Mouse (Mus musculus) limb, embryonic 15.5 days (tissue): ENCODE measurements around the gene Zfp689. TPM values are rescaled to one million over a fixed set of nuclear protein-coding genes. Genes with fewer than 3 reads are reported as not detected.
"Not testable (repeated sequence)": the region's sequence is repeated elsewhere in the genome, so short reads cannot be mapped to it uniquely, and the experiment has no call there.

ENCODE experiments used
- ATAC-seq: fragments of 200-750 bp; cut with Nextera tagmentation; 2 replicates; pipeline ENCODE4 v1.8.0; 2017; ENCODE audit warnings: low read depth, moderate TSS enrichment; ENCODE audit not compliant: insufficient number of reproducible peaks, low FRiP score, low TSS enrichment
- H3K27ac ChIP-seq: fragments of 300-500 bp; sonication (generic); 2 replicates; pipeline ENCODE4 v1.5.1; 2015; ENCODE audit warnings: moderate library complexity, mild to moderate bottlenecking, inconsistent platforms
- H3K27me3 ChIP-seq: fragments of 300-500 bp; sonication (generic); 2 replicates; pipeline ENCODE4 v1.6.1; 2015; ENCODE audit warnings: inconsistent platforms
- H3K36me3 ChIP-seq: fragments of 300-500 bp; sonication (generic); 2 replicates; pipeline ENCODE4 v1.6.1; 2015; ENCODE audit warnings: inconsistent platforms
- H3K4me1 ChIP-seq: fragments of 300-500 bp; sonication (generic); 2 replicates; pipeline ENCODE4 v1.6.1; 2015; ENCODE audit warnings: inconsistent platforms
- H3K4me2 ChIP-seq: fragments of 300-500 bp; sonication (generic); 2 replicates; pipeline ENCODE4 v1.6.1; 2015; ENCODE audit warnings: mild to moderate bottlenecking, inconsistent platforms
- H3K4me3 ChIP-seq: fragments of 300-500 bp; sonication (generic); 2 replicates; pipeline ENCODE4 v1.5.1; 2015; ENCODE audit warnings: mild to moderate bottlenecking, inconsistent platforms
- H3K9ac ChIP-seq: fragments of 300-500 bp; sonication (generic); 2 replicates; pipeline ENCODE4 v1.6.1; 2015; ENCODE audit warnings: inconsistent platforms
- H3K9me3 ChIP-seq: fragments of 300-500 bp; sonication (generic); 2 replicates; pipeline ENCODE4 v1.6.1; 2016; ENCODE audit warnings: inconsistent platforms
- WGBS: fragments of 180-500 bp; shearing (Covaris S2); methylation state at CpG from one replicate; pipeline ENCODE4 v1.1.7; 2015; 5-methylcytosine and 5-hydroxymethylcytosine counted together
- polyA plus RNA-seq: library from polyadenylated mRNA; unstranded; fragments of >200 nt; fragmentation: Nextera tagmentation; extraction: Ambion mirVana; gene quantifications from 2 replicates; pipeline ENCODE4 v1.2.1, GENCODE M21; 2015

The Zfp689 gene
- polyA plus RNA-seq, 1 experiment from 2014 or later: 9.4 TPM

- 94% methylated on average over 2 of the region's 2 CpGs for whole genome bisulfite sequencing
- not testable (repeated sequence) for ATAC-seq, H3K27me3 ChIP-seq, H3K9me3 ChIP-seq, H3K9ac ChIP-seq, H3K4me3 ChIP-seq, H3K27ac ChIP-seq, H3K4me1 ChIP-seq, H3K4me2 ChIP-seq
- H3K36me3 ChIP-seq: peaks cover 39% of the 10 kb centered on the region
These were observed 16.7 kb upstream of the Zfp689 start for GRCm38 (mm10) chr7:127465670-127466069.

GRCm38 (mm10) chr7:127465191-127465590 lies 16.2 kb upstream of the Zfp689 start:
- WGBS: 91% methylated on average over 3 of the region's 3 CpGs
- no peaks in the 10 kb centered on the region for H3K9me3 ChIP-seq
- no peak overlapping the region for H3K9ac ChIP-seq
- H3K4me3 ChIP-seq: no peak overlapping the region
- no peak for ATAC-seq
- no peak overlapping the region for H3K4me2 ChIP-seq
- H3K27me3 ChIP-seq: no peaks in the 10 kb centered on the region
- peaks cover 42% of the 10 kb centered on the region for H3K36me3 ChIP-seq
- H3K4me1 ChIP-seq: no peaks in the 10 kb centered on the region
- no peak overlapping the region for H3K27ac ChIP-seq

- ATAC-seq, H3K4me3 ChIP-seq: not testable (repeated sequence)
- peaks cover 58% of the 10 kb centered on the region for H3K36me3 ChIP-seq
These were observed 10.4 kb upstream of the Zfp689 start, which contains the start of gene Prr14 for GRCm38 (mm10) chr7:127459311-127459710. TSS of gene Prr14 (plus strand) at chr7:127459611.

GRCm38 (mm10) chr7:127458371-127459122 lies 9.6 kb upstream of the Zfp689 start:
- H3K27ac ChIP-seq, H3K4me3 ChIP-seq, H3K4me1 ChIP-seq, H3K4me2 ChIP-seq, H3K27me3 ChIP-seq, H3K9me3 ChIP-seq, H3K9ac ChIP-seq, ATAC-seq: not testable (repeated sequence)
- WGBS: 81% methylated on average over 3 of the region's 3 CpGs
- peaks cover 59% of the 10 kb centered on the region for H3K36me3 ChIP-seq

More at GRCm38 (mm10) chr7:127459311-127459710, 10.4 kb upstream of the Zfp689 start, which contains the start of gene Prr14:
- H3K27me3 ChIP-seq, H3K9me3 ChIP-seq, H3K4me2 ChIP-seq, H3K27ac ChIP-seq, H3K9ac ChIP-seq, H3K4me1 ChIP-seq: not testable (repeated sequence)
- WGBS: 95% methylated on average over 8 of the region's 8 CpGs

- no peak overlapping the region for H3K27ac ChIP-seq
- no peak overlapping the region for H3K4me3 ChIP-seq
- H3K36me3 ChIP-seq: peaks cover 59% of the 10 kb centered on the region
- no peaks in the 10 kb centered on the region for H3K27me3 ChIP-seq
- 88% methylated on average over 7 of the region's 7 CpGs for WGBS
- peaks cover 22% of the 10 kb centered on the region for H3K4me1 ChIP-seq
- H3K4me2 ChIP-seq: no peak overlapping the region
- no peak for ATAC-seq
- H3K9ac ChIP-seq: no peak overlapping the region
- no peaks in the 10 kb centered on the region for H3K9me3 ChIP-seq
These were observed 5.9 kb upstream of the Zfp689 start for GRCm38 (mm10) chr7:127454905-127455304.

- no peaks in the 10 kb centered on the region for H3K9me3 ChIP-seq
- ATAC-seq: no peak
- H3K4me2 ChIP-seq: no peak overlapping the region
- H3K27ac ChIP-seq: no peak overlapping the region
- peaks cover 29% of the 10 kb centered on the region for H3K4me1 ChIP-seq
- H3K4me3 ChIP-seq: no peak overlapping the region
- WGBS: 98% methylated on average over 2 of the region's 2 CpGs
- no peak overlapping the region for H3K9ac ChIP-seq
- H3K36me3 ChIP-seq: peaks cover 49% of the 10 kb centered on the region
- H3K27me3 ChIP-seq: no peaks in the 10 kb centered on the region
These were observed 4.1 kb upstream of the Zfp689 start for GRCm38 (mm10) chr7:127453056-127453455.

- Histone ChIP-seq H3K27ac (no peak overlapping the region), H3K27me3 (no peaks in the 10 kb centered on the region), H3K4me1 (peaks cover 36% of the 10 kb centered on the region), H3K4me3 (peak overlapping the region; percentile 89), H3K9ac (peak overlapping the region; percentile 27; the same call in 1 of the 2 replicates), H3K9me3 (no peaks in the 10 kb centered on the region), H3K4me2 (peak overlapping the region; percentile 69), H3K36me3 (peaks cover 40% of the 10 kb centered on the region)
- ATAC-seq: no peak
- WGBS: 82% methylated on average over 7 of the region's 7 CpGs
These were observed 1.0 kb upstream of the Zfp689 start for GRCm38 (mm10) chr7:127449966-127450365.

GRCm38 (mm10) chr7:127443976-127444375 lies 5.0 kb downstream of the Zfp689 start:
- WGBS: 92% methylated on average over 20 of the region's 20 CpGs
- Histone ChIP-seq H3K27me3 (no peaks in the 10 kb centered on the region), H3K27ac (no peak overlapping the region), H3K4me3 (no peak overlapping the region), H3K4me1 (peaks cover 7% of the 10 kb centered on the region; the same call in 1 of the 2 replicates), H3K9me3 (no peaks in the 10 kb centered on the region), H3K36me3 (peaks cover 51% of the 10 kb centered on the region), H3K9ac (no peak overlapping the region), H3K4me2 (no peak overlapping the region)
- ATAC-seq: no peak

GRCm38 (mm10) chr7:127437724-127438123 lies 11.2 kb downstream of the Zfp689 start:
- 0 out of 2 replicates have a peak, but pooled peaks cover 5% of the 10 kb centered on the region for H3K9me3 ChIP-seq
- 86% methylated on average over 3 of the region's 3 CpGs for WGBS
- H3K4me1 ChIP-seq: no peaks in the 10 kb centered on the region
- no peak overlapping the region for H3K4me3 ChIP-seq
- no peak overlapping the region for H3K4me2 ChIP-seq
- no peak overlapping the region for H3K9ac ChIP-seq
- H3K36me3 ChIP-seq: peaks cover 15% of the 10 kb centered on the region
- H3K27ac ChIP-seq: no peak overlapping the region
- no peak for ATAC-seq
- no peaks in the 10 kb centered on the region for H3K27me3 ChIP-seq

GRCm38 (mm10) chr7:127435206-127435605 lies 13.8 kb downstream of the Zfp689 start:
- no peak overlapping the region for H3K27ac ChIP-seq
- H3K4me2 ChIP-seq: no peak overlapping the region
- 0 out of 2 replicates have a peak, but pooled peaks cover 5% of the 10 kb centered on the region for H3K9me3 ChIP-seq
- 86% methylated on average over 4 of the region's 4 CpGs for WGBS
- no peak overlapping the region for H3K9ac ChIP-seq
- no peaks in the 10 kb centered on the region for H3K4me1 ChIP-seq
- no peak for ATAC-seq
- no peaks in the 10 kb centered on the region for H3K27me3 ChIP-seq
- H3K36me3 ChIP-seq: no peaks in the 10 kb centered on the region
- H3K4me3 ChIP-seq: no peak overlapping the region

GRCm38 (mm10) chr7:127426354-127426753 lies 22.6 kb downstream of the Zfp689 start:
- H3K4me2 ChIP-seq: no peak overlapping the region
- WGBS: 71% methylated on average over 3 of the region's 3 CpGs
- ATAC-seq: no peak
- H3K27ac ChIP-seq: no peak overlapping the region
- H3K4me3 ChIP-seq: no peak overlapping the region
- peaks cover 8% of the 10 kb centered on the region; the same call in 1 of the 2 replicates for H3K4me1 ChIP-seq
- H3K9ac ChIP-seq: no peak overlapping the region
- no peaks in the 10 kb centered on the region for H3K9me3 ChIP-seq
- H3K27me3 ChIP-seq: peaks cover 7% of the 10 kb centered on the region; the same call in 1 of the 2 replicates
- no peaks in the 10 kb centered on the region for H3K36me3 ChIP-seq

- WGBS: 91% methylated on average over 2 of the region's 2 CpGs
- H3K4me3 ChIP-seq: no peak overlapping the region
- peaks cover 7% of the 10 kb centered on the region; the same call in 1 of the 2 replicates for H3K27me3 ChIP-seq
- no peak overlapping the region for H3K4me2 ChIP-seq
- no peaks in the 10 kb centered on the region for H3K36me3 ChIP-seq
- no peak overlapping the region for H3K27ac ChIP-seq
- H3K9me3 ChIP-seq: no peaks in the 10 kb centered on the region
- no peak overlapping the region for H3K9ac ChIP-seq
- ATAC-seq: no peak
- H3K4me1 ChIP-seq: peaks cover 13% of the 10 kb centered on the region; the same call in 1 of the 2 replicates
These were observed 23.0 kb downstream of the Zfp689 start for GRCm38 (mm10) chr7:127425911-127426310.
